Mouse (Mus musculus): ENCODE measurements around the gene Nsun2. TPM values are rescaled to one million over a fixed set of nuclear protein-coding genes. Genes with fewer than 3 reads are reported as not detected.

Gene Nsun2
- polyA plus RNA-seq, 1 experiment, result 74.1 TPM

GRCm38 (mm10) chr13:69547488-69548180 lies 14.1 kb downstream of the Nsun2 start:
- TF ChIP-seq POLR2A (IDR thresholded peaks at IDR 0.05; ENCODE audit: control insufficient read depth, extremely low read depth, insufficient read depth, low read length, poor library complexity) (no peak), CTCF (IDR thresholded peaks at IDR 0.05; ENCODE audit: borderline replicate concordance, control insufficient read depth, extremely low read depth, insufficient read depth, low read length, poor library complexity) (no peak)
- Histone ChIP-seq H3K27ac (ENCODE audit: control insufficient read depth, insufficient read depth, low read length) (no peak overlapping the region), H3K4me1 (replicated peaks; ENCODE audit: control insufficient read depth, insufficient read depth, low read length) (no peaks in the 10 kb centered on the region), H3K27me3 (ENCODE audit: control insufficient read depth, insufficient read depth, low read length) (no peaks in the 10 kb centered on the region), H3K4me3 (ENCODE audit: control insufficient read depth, insufficient read depth, low read length) (no peak overlapping the region), H3K36me3 (ENCODE audit: control insufficient read depth, insufficient read depth, low read length) (no peaks in the 10 kb centered on the region)
- no peak for DNase-seq
- 86% methylated on average over 16 of the region's 16 CpGs for WGBS

- no peak for DNase-seq
- Histone ChIP-seq H3K27me3 (ENCODE audit: control insufficient read depth, insufficient read depth, low read length) (no peaks in the 10 kb centered on the region), H3K27ac (ENCODE audit: control insufficient read depth, insufficient read depth, low read length) (no peak overlapping the region), H3K4me1 (replicated peaks; ENCODE audit: control insufficient read depth, insufficient read depth, low read length) (no peaks in the 10 kb centered on the region), H3K36me3 (ENCODE audit: control insufficient read depth, insufficient read depth, low read length) (no peaks in the 10 kb centered on the region), H3K4me3 (ENCODE audit: control insufficient read depth, insufficient read depth, low read length) (no peak overlapping the region)
- TF ChIP-seq CTCF (IDR thresholded peaks at IDR 0.05; ENCODE audit: borderline replicate concordance, control insufficient read depth, extremely low read depth, insufficient read depth, low read length, poor library complexity) (no peak), POLR2A (IDR thresholded peaks at IDR 0.05; ENCODE audit: control insufficient read depth, extremely low read depth, insufficient read depth, low read length, poor library complexity) (no peak)
- 57% methylated on average over 8 of the region's 8 CpGs for WGBS
These were observed 16.4 kb downstream of the Nsun2 start for GRCm38 (mm10) chr13:69549980-69550379.

- Histone ChIP-seq H3K4me1 (replicated peaks; ENCODE audit: control insufficient read depth, insufficient read depth, low read length) (no peaks in the 10 kb centered on the region), H3K36me3 (ENCODE audit: control insufficient read depth, insufficient read depth, low read length) (no peaks in the 10 kb centered on the region), H3K27me3 (ENCODE audit: control insufficient read depth, insufficient read depth, low read length) (no peaks in the 10 kb centered on the region), H3K27ac (ENCODE audit: control insufficient read depth, insufficient read depth, low read length) (no peak overlapping the region), H3K4me3 (ENCODE audit: control insufficient read depth, insufficient read depth, low read length) (no peak overlapping the region)
- no peak for DNase-seq
- no peak for TF ChIP-seq POLR2A (IDR thresholded peaks at IDR 0.05; ENCODE audit: control insufficient read depth, extremely low read depth, insufficient read depth, low read length, poor library complexity)
- no peak for TF ChIP-seq CTCF (IDR thresholded peaks at IDR 0.05; ENCODE audit: borderline replicate concordance, control insufficient read depth, extremely low read depth, insufficient read depth, low read length, poor library complexity)
- WGBS, result 92% methylated on average over 2 of the region's 2 CpGs
These were observed 17.3 kb downstream of the Nsun2 start for GRCm38 (mm10) chr13:69550831-69551230.

GRCm38 (mm10) chr13:69553024-69553423 lies 19.5 kb downstream of the Nsun2 start:
- no peak overlapping the region for H3K27ac ChIP-seq (ENCODE audit: control insufficient read depth, insufficient read depth, low read length)
- 24% methylated on average over 5 of the region's 5 CpGs for WGBS
- no peak overlapping the region for H3K4me3 ChIP-seq (ENCODE audit: control insufficient read depth, insufficient read depth, low read length)
- DNase-seq, result no peak
- H3K4me1 ChIP-seq (replicated peaks; ENCODE audit: control insufficient read depth, insufficient read depth, low read length), result no peaks in the 10 kb centered on the region
- no peak for TF ChIP-seq CTCF (IDR thresholded peaks at IDR 0.05; ENCODE audit: borderline replicate concordance, control insufficient read depth, extremely low read depth, insufficient read depth, low read length, poor library complexity)
- no peak for TF ChIP-seq POLR2A (IDR thresholded peaks at IDR 0.05; ENCODE audit: control insufficient read depth, extremely low read depth, insufficient read depth, low read length, poor library complexity)
- H3K36me3 ChIP-seq (ENCODE audit: control insufficient read depth, insufficient read depth, low read length), result no peaks in the 10 kb centered on the region
- no peaks in the 10 kb centered on the region for H3K27me3 ChIP-seq (ENCODE audit: control insufficient read depth, insufficient read depth, low read length)

- Histone ChIP-seq H3K36me3 (ENCODE audit: control insufficient read depth, insufficient read depth, low read length) (no peaks in the 10 kb centered on the region), H3K4me1 (replicated peaks; ENCODE audit: control insufficient read depth, insufficient read depth, low read length) (no peaks in the 10 kb centered on the region), H3K4me3 (ENCODE audit: control insufficient read depth, insufficient read depth, low read length) (no peak overlapping the region), H3K27ac (ENCODE audit: control insufficient read depth, insufficient read depth, low read length) (no peak overlapping the region), H3K27me3 (ENCODE audit: control insufficient read depth, insufficient read depth, low read length) (no peaks in the 10 kb centered on the region)
- TF ChIP-seq POLR2A (IDR thresholded peaks at IDR 0.05; ENCODE audit: control insufficient read depth, extremely low read depth, insufficient read depth, low read length, poor library complexity) (no peak), CTCF (IDR thresholded peaks at IDR 0.05; ENCODE audit: borderline replicate concordance, control insufficient read depth, extremely low read depth, insufficient read depth, low read length, poor library complexity) (no peak)
- no peak for DNase-seq
- WGBS, result 86% methylated on average over 9 of the region's 9 CpGs
These were observed 20.7 kb downstream of the Nsun2 start for GRCm38 (mm10) chr13:69554255-69554654.

GRCm38 (mm10) chr13:69555045-69555444 lies 21.5 kb downstream of the Nsun2 start:
- 35% methylated on average over 8 of the region's 8 CpGs for WGBS
- no peak for DNase-seq
- H3K4me3 ChIP-seq (ENCODE audit: control insufficient read depth, insufficient read depth, low read length), result no peak overlapping the region
- H3K27me3 ChIP-seq (ENCODE audit: control insufficient read depth, insufficient read depth, low read length), result no peaks in the 10 kb centered on the region
- H3K27ac ChIP-seq (ENCODE audit: control insufficient read depth, insufficient read depth, low read length), result no peak overlapping the region
- no peaks in the 10 kb centered on the region for H3K36me3 ChIP-seq (ENCODE audit: control insufficient read depth, insufficient read depth, low read length)
- no peaks in the 10 kb centered on the region for H3K4me1 ChIP-seq (replicated peaks; ENCODE audit: control insufficient read depth, insufficient read depth, low read length)
- TF ChIP-seq POLR2A (IDR thresholded peaks at IDR 0.05; ENCODE audit: control insufficient read depth, extremely low read depth, insufficient read depth, low read length, poor library complexity) (no peak), CTCF (IDR thresholded peaks at IDR 0.05; ENCODE audit: borderline replicate concordance, control insufficient read depth, extremely low read depth, insufficient read depth, low read length, poor library complexity) (no peak)
